Mouse (Mus musculus) kidney, embryonic 16.5 days (tissue): ENCODE measurements around the gene Gm11992. TPM values are rescaled to one million over a fixed set of nuclear protein-coding genes. Genes with fewer than 3 reads are reported as not detected.

Experiments used
- polyA plus RNA-seq: library from polyadenylated mRNA; unstranded; fragments of >200 nt; fragmentation: Nextera tagmentation; extraction: Ambion mirVana; gene quantifications from 2 replicates; pipeline ENCODE4 v1.2.1, GENCODE M21; 2015

Gene Gm11992
- polyA plus RNA-seq, 1 experiment from 2014 or later = 6.1 TPM

Other genes starting within 250 kb of the Gm11992 start
- 0.13 and 0.45 TPM in 2 replicates for gene Pkd1l1, start 75.3 kb upstream of the Gm11992 start, polyA plus RNA-seq
- gene Hus1, start 37.4 kb upstream of the Gm11992 start, polyA plus RNA-seq = 20.5 and 23.3 TPM in 2 replicates
- gene Sun3, start 397 bp downstream of the Gm11992 start, polyA plus RNA-seq = 0.19 and 0.26 TPM in 2 replicates
- gene Upp1, start 69.5 kb downstream of the Gm11992 start, polyA plus RNA-seq = 16.0 and 16.1 TPM in 2 replicates
- 0.35 and 0.36 TPM in 2 replicates for gene Abca13, start 143.3 kb downstream of the Gm11992 start, polyA plus RNA-seq